Mouse (Mus musculus) ovary, postnatal 14 days (tissue): ENCODE data around the gene Scube3.

Source experiments
- DNase-seq: peaks from one replicate; pipeline ENCODE4 v3.0.0; 2022; ENCODE audit warnings: low spot score

Gene Scube3

DNA sequence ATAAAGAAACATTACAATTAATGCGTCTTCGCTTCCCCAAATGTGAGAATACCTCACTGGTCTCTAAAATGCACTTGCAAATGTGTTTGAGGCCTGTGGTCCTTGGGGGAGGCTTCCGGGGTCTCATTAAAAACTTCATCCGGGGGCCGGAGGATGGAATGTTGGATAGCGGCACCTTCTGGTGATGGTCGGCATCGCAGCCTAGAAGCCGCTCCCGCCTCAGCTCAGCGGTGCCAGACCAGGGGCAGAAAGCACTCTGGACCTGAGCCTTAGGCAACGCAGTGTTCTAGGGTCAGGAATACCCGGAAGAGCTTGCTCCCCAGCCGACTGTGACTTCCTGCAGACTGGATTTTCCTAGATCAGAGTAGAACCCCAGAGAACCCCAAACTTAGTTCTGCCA lies 8.7 kb upstream of the Scube3 start:
- DNase-seq, result peak; percentile 74

DNA sequence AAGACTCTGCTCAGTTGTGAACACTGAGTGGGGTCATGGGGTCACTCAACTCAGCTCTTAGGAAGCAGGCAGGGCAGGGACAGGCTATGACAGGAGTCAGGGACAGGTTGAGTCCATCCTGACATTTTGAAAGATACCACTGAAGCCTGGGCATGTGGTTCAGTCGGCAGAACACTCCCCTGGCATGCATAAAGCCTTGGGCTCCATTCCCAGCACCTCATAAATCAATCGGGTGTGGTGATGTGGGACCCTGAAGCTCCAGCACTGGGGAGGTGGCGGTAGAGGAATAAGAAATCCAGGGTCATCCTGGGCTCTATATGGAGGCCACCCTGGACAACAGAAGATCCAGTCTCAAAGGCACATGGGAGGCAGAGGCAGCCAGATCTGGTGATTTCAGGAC lies 6.4 kb upstream of the Scube3 start:
- no peak for DNase-seq

DNA sequence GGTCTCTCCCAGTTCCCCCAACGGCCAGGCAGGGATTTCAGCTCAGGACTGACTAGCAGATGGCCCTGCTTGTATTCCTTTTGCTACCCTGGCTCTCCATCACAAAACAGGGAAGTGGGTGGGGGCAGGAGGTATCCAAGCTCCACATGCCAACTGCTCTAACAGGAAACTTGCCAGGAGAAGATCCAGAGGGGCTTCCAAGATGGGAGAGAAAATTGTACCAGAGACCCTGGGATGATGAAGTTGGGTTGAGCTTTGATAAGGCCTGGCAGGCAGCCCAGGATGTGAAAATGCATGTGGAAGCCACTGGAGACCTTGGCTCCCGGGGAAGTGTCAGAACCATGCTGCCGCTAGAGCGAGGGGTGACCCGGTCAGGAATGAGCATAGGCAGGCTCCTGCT lies 5.7 kb upstream of the Scube3 start:
- no peak for DNase-seq

DNA sequence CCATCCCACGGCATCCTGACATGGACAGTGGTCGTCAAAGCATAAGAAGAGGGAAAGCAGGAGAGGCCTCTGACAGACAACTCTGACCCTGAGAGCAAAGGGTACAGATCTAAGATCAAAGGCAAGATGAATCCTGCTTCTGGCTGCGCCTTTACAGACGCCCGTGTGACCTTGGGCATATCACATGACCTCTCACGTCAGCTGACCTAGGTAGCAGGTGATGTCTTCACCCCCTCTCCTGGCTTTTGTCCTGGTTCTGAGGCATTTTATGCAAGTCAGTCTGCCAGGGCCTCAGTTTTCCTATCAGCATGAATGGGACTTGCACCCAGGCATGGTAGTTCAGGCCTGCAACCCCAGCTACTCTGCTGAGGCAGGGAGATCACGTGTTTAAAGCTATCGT lies 3.9 kb upstream of the Scube3 start:
- DNase-seq, result no peak

DNA sequence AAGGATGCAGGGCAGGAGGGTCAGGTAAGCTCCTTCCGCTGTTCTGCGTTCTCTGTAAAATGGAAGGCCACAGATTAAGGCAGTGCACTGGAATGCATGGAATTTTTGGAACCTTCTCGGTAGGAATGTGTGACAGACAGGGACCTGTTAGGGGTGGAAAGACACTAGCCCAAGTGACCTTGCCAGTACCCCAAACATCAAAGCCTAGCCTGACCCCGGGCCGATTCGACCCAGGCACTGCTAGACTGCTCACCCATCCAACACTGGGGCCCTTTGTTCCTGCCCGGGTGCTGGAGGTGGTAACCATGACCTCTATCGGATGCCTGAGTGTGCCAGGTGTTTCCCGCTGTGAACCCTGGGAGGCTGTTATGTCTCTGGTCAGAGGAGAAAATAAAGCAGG lies 3.3 kb upstream of the Scube3 start:
- no peak for DNase-seq

DNA sequence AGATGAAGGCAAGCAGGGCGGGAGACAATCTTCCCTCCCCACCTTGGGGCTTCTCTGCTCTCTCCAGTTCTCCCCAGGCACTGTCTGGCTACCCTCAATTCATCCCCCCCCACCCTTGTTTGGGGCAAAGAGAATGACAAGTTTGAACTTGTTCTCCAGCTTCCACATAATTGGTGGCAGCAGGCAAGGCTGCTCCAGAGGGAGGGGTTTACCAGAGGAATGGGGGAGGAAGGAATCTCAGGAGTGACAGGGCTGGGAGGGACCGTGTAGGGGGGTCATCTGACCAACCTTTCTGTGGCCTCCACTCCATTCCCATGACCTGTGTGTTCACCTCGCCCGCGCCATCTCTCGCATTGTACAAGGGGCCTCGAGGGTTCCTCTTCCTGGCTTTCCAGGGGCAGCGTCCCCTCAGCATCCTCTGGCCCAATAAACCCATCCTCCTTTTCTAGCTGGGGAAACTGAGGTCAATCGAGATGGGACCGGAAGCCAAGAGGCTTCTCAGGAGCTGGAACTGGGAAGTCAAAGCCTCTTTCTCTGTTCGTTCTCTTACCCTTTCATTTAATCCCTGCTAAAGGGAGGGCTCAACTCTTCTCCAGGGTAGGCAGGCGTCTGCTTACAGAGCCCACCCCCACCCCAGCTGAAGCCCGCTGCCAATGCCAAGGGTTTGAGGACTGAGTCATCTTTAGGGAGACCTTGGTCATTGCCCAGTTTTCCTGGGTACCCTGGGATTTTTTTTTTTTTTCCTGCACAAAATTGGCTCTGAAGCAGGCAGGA lies 1.3 kb upstream of the Scube3 start:
- no peak for DNase-seq

DNA sequence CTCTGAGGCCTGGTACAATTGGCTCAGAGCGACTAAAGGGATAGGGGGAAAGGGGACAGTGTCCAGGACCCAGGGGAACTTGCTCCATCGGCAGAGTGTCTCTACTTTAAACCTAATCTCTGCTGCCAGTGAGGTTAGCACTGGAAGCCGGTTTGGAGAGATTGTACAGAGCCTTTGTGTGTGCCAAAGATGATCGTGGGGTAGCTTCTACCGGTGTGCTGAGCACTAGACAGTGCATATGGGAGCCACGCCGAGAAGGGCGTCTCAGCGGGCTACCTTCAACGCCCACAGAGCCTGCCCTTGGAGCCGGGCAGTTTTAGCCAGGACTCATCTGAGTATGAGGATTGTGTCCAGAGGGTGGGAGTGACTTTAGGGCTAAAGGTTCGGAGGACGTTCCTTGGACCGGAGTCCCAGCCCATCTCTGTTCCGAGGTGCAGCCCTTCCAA lies 713 bp upstream of the Scube3 start:
- DNase-seq, result no peak

DNA sequence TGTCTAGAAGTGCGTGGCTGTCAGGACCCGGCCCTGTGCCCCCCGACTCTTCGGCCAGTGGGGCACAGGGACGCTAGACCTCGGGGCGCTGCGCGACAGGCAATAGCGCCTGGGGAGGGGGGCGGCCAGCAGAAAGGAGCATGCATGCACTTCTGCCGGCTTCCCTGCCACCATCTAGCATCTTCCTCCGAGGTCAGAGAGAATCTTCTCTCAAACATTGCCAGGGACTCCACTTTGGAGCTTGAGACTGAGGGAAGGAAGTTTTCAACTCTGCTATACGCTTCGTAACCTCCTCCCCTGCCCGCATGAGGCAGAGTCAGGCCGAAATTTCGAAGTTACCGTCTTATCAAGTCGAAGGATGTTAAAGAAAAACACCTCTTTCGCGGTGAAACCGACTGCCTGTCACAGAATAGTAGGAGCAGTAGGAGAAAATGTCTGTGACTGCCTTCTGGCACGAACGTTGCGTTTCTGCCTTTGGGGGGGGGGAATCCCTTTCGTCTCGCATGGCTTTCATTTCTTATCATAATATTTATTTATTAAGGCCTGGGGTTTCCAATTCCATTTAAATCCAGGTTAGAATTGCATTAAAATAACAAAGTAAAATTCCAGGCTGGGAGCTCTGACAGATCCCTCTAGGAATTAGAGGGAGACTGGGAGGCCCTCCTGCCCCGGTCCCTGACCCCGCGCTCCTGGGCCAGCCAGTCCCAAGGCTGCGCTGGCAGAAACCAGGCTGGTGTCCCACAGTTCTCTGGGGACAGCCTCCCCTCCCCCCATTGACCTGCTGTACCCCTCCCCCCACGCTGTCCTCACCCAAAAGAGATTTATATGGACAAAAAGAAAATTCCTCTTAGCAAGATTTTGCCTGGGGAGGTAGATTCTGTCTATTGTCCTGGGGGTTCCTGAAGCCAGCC lies 1.0 kb downstream of the Scube3 start:
- DNase-seq, result no peak

DNA sequence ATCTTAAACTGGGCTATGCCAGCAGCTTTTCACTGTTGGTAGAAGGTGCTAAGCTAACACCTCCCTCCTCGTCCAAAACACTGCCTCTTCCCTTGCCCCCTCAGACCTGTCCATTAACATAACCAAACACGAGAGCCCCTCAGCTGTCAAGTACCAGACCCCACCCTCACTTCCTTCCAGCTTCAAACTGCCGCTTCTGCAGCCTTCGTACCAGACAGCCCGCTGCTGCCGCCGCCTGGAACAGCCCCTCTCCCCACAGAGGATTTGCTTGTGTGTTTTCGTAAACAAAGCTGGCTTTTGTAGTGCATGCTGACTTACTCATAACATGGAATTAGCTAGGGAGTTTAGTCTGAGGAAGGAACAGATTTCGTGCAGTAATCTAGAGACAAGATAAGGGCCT lies 1.8 kb downstream of the Scube3 start:
- DNase-seq, result no peak

DNA sequence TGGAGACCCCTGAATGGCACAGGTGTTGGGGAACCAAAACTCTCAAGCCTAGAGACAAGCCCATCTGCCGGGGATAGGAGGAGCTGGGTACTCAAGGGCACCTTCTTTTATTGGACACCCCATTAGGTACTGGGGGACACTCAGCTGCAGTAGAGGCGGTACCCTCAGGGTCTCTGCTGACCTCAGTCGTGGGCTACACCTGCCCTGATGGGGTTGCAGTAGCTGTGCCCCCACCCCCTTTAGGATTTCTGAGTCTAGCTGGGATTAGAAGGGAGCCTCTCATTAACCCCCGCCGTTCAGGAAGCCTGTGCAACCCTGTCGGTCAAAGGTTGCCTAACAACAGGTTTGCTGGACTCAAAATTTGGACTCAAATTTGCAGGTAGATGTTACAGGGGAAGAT lies 2.3 kb downstream of the Scube3 start:
- no peak for DNase-seq

DNA sequence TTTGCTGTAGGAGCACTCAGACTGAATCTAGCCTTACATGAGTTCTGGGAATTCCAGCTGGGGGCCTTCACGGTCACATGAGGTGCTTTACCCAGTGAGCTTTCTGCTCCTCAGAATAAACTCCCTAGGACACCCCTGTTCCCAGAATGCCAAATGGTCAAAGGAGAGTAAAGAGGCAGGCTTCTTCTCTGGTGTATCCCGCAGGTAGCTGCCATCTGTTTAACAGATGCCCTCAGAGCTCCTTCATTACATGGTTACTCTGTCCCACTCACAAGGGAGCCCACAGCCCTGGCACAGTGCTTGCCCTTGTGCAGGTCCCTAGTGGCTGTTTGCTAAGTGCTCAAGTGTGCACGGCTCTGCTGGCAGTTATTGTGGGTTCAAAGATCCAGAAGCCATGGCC lies 6.3 kb downstream of the Scube3 start:
- no peak for DNase-seq

DNA sequence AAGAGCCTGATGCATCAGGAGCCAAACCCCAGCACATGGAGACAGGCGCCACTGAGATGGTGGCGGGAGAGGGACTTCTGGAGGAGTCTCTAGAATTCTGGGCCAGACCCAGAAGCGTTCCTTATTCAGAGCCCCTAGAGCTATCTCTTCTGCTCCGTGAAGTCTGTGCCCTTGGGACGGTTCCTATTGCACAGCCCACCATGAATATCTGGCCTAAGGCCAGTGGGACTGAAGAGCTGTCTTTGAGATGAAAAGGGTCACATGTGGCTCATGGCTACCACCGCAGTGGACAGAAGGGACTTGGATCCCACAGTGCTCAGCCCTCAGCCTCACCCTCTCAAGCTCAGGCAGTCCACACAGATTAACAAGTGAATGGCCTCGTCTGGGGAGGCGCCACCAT lies 7.8 kb downstream of the Scube3 start:
- DNase-seq, result no peak

DNA sequence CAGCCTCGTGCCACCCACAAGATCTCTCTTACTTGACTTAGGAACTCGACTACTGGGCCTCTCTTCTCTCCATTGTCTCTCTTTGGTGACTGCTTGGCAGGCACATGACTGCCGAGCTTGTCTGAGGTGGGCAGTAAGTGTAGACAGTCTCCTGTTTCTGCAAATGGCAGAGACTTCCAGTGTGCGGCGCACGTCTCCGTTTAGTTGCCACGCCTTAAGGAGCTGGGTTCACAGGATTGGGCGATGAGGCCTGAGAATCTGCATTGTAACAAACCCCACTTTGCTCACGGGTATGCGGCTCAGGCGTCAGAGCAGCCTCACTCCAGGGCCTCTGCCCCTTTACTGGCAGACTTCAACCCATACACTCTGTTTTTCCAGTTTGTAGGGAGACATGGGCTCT lies 8.5 kb downstream of the Scube3 start:
- DNase-seq, result no peak

DNA sequence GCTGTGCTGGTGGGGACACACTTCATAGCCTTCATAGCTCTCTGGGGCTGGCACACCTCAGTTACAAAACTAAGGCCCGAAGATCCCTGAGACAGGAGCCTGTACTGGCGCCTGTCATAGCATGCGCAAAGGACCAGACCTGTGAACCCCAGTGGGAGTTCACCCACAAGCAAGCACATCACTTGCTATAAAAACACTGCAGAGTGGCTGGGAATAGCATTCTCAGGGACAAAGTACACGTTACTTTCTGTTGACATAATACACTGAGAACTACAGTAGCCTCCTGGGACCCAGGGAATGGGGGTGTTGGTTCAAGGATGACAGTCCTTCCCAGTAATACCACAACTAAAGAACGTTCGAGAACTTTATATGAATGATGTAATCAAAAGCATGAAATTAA lies 11.2 kb downstream of the Scube3 start:
- DNase-seq, result no peak

DNA sequence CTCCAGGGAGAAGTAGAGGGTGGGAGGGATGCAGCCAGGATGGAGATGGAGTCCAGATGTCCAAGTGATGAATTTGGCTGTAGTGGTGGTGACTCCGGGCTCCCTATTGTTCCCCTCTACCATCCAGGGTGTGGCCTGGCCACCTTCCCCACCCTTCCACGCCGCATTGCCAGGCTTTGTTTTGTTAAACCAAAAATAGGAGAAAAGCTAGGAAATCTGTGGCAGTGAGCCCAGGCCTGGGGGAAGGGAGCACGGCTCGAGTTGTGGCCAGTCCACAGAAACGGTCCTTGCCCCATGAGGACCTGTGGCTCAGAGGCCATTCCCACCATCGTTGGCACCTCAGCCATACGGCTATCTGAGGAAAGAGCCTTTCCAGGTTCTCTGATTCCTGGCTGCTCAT lies 13.0 kb downstream of the Scube3 start:
- no peak for DNase-seq

DNA sequence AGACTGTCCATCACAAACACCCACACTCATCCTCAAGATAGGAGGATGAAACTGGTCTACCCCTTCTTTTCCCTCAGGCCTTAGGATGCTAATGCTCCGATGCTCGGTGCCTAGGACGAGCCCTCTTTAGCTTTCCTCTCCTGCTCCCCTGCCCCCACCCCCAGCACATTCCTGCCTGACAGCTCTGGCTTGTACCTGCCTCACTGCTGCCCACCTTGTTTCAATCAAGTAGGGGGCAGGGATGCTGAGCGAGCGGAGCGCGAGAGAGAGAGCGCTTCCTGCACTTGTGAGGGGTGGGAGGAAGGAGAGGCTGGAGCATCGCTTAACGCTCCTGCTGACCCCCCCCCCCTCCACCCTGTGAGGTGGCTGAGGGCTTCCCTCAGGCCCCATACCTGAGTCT lies 18.4 kb downstream of the Scube3 start:
- no peak for DNase-seq

DNA sequence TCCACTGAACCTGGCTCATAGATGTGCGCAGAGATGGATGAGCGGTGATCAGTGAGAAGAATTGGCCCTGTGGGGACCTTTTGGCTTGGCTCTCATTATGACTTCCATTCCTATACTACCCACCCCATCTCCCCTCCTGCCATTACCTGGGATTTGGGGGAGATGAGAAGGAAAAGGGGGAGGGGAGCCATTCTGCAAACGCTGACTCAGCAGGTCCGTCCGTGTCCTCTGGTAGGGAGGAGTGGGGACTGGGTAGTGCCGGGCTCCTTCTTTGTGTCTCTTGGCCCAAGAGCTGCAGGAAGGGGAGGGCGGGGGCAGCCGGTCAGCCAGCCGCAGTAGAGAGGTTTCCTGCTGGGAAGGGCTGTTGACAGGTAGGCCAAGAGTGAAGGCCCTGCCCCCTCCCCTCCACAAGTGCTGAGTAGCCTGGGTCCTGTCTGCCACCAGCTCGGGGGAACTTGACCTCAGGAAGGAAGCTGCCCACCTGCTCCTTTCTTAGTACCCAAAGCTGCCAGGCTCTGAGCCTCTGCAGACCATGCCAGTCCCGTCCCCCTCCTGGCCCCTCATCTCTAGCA lies 19.5 kb downstream of the Scube3 start:
- DNase-seq, result no peak

DNA sequence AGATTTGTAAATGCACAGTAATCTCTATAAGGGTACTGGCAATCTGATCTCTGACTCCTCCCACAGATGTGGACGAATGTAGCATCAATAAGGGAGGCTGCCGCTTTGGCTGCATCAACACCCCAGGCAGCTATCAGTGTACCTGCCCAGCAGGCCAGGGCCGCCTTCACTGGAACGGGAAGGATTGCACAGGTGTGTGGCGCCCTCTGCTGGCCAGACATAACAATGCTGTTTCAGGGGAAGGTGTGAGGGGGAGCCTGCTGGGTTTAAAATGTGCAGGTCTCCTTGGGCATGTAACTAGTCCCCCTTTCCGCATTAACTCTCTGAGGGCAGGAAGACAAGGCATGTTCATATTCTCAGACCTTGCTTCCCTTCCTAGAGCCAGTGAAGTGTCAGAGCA lies 21.7 kb downstream of the Scube3 start:
- peak; percentile 79 for DNase-seq

DNA sequence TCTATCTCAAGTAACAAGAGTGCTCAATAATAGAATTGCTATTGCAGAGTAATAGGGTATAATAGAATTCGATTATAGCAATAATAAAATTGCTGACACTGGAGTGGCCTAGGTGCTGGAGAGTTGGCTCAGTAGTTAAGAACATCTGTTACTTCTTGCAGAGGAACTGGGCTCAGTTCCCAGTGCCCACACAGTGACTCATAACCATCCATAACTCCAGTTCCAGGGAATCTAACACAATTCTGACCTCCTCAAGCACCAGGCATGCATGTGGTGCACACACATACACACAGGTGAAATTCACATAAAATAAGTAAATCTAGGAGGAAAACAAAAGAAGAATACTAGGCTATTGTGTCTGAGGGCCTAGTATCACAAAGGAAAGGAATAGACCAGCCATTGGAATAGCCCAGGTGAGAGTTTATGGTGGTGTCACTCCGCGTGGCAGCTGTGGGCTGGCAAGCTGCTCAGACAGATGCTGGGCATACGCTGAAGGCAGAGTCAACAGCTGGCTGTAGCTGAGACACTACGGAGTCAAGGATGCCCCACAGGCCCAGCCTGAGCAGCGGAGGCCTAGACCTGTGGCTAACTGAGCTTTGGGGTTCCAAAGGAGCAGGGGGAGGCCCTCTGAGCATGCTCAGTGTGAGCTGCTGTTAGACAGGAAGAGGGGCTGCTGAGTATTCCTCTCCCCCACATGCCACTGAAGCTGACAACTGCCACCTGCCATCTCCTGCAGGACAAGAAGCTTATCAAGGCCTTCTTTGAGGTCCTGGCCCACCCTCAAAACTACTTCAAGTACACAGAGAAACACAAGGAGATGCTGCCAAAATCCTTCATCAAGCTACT lies 28.7 kb downstream of the Scube3 start:
- no peak for DNase-seq

DNA sequence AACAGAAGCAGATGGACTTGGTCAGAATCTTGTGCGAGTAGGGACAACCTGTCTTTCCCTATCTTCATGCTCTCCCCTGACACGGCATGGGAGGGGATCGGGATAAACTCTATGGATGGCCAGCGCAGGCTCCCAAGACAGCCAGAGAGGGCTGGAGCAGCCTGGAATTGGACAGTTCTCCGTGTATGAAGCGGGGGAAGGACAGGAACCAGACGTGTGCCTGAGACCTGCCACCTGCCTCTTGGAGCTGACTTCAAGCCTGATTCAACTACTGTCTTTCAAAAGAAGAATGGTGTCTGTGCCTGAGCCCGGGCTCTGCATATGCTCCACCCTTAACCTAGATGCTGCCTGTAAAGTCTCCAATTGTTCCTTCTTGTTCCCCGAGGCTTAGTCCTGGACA lies 30.7 kb downstream of the Scube3 start:
- DNase-seq, result no peak

DNA sequence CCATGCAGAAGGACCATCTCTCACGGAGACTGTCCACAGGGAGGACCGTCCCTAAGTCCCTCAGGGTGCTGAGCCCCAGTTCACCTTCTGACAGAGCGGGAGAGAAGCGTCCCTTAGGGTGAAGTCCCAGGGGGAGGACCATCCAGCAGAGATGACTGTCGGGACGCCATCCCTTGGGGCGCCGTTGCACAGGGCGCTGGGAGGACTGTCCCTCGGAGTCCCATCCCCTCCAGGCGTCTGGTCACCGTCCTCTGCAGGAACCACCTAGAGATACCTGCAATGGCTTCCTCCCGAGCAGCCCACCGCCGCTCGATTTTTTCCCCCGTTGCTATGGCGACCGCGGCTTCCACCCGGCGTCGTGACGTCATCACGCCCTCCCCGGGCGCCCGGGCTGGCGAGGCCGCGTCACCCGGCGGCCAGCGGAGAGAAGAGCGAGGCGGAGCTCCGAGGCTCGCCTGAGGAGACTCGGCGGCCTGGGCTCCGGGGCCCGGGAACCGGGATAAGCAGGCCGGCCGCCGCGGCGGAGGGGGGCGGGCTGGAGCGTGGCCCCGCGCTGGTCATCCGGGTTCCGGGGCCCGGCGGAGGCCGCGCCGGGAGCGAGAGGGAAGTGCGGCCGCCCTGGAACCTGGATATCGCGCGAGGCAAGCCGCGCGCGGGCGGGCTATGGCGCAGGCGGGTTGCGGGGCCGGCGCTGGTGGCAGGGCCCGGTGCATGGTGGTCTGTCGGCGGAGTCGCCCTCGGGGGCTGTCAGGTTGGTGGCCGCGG lies 35.0 kb downstream of the Scube3 start, which contains the start of gene Zfp523:
Gene Zfp523 (plus strand): TSS at position 355 of the 765 bp plus-strand sequence.
- DNase-seq, result peak; percentile 88
